Mouse (Mus musculus) embryonic fibroblast, embryonic 13.5 days (primary cell): ENCODE results near the gene Ppp1r18. TPM values are rescaled to one million over a fixed set of nuclear protein-coding genes. Genes with fewer than 3 reads are reported as not detected.
A peak's percentile ranks its signal among the peaks of the same experiment; 100 is the strongest.

Experiments used
- H3K27ac ChIP-seq: 2 replicates; pipeline ENCODE4 v1.5.1; 2012; ENCODE audit warnings: low read length, control low read depth, inconsistent platforms; ENCODE audit not compliant: insufficient read depth
- H3K4me1 ChIP-seq: 2 replicates; pipeline ENCODE4 v1.6.1; 2011; ENCODE audit warnings: low read length; ENCODE audit not compliant: control insufficient read depth, insufficient read depth
- H3K4me3 ChIP-seq: 2 replicates; pipeline ENCODE4 v1.5.1; 2011; ENCODE audit warnings: mild to moderate bottlenecking, control low read depth, low read length; ENCODE audit not compliant: insufficient read depth
- CTCF ChIP-seq: IDR thresholded peaks from 2 replicates; pipeline ENCODE4 v1.5.1; 2011; ENCODE audit warnings: mild to moderate bottlenecking, control low read depth, low read length, moderate library complexity, borderline replicate concordance; ENCODE audit not compliant: insufficient read depth
- POLR2A ChIP-seq: IDR thresholded peaks from 2 replicates; pipeline ENCODE4 v1.6.1; 2011; ENCODE audit warnings: low read depth, mild to moderate bottlenecking, control low read depth, low read length, moderate library complexity
- polyA plus RNA-seq: library from polyadenylated mRNA; stranded (reverse); fragments of >200 nt; gene quantifications from 2 replicates; pipeline ENCODE4 v1.2.4, GENCODE M21; 2011; ENCODE audit warnings: low read depth; ENCODE audit not compliant: missing spikeins, insufficient read length

Gene Ppp1r18
- polyA plus RNA-seq, 1 experiment, result 92.1 TPM

DNA sequence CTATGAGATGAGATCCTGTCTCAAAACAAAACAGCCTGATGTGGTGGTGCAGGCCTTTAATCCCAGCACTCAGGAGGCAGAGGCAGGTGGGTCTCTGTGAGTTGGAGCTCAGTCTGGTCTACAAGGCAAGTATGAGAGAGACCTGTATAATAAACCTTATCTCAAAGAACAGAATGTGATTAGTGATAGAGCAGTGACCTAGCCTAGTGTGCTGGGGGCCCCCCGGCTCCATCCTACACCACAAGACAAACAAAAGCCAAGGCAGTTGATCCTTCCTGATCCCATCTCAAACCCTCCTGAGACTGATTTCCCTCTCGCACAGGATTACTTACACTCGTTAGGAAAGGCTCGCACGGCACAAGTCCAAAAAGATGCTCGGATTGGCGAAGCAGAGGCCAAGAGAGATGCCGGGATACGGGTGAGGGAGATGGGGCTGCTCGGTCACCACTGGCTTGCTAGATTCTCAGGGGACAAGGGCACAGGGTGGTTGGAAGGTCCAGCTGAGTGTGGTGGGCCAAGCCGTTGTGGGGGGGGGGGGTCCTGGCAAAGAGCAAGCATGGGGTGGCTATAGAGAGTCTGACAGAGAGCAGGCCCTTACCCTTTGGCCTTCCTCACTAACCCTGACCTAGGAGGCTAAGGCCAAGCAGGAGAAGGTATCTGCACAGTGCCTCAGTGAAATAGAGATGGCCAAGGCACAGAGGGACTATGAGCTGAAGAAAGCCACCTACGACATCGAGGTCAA lies 40.1 kb upstream of the Ppp1r18 start:
- TF ChIP-seq CTCF, result no peak
- no peak for TF ChIP-seq POLR2A
- Histone ChIP-seq H3K4me1 (no peaks in the 10 kb centered on the region; the same call in 1 of the 2 replicates), H3K4me3 (no peak overlapping the region), H3K27ac (no peak overlapping the region)

DNA sequence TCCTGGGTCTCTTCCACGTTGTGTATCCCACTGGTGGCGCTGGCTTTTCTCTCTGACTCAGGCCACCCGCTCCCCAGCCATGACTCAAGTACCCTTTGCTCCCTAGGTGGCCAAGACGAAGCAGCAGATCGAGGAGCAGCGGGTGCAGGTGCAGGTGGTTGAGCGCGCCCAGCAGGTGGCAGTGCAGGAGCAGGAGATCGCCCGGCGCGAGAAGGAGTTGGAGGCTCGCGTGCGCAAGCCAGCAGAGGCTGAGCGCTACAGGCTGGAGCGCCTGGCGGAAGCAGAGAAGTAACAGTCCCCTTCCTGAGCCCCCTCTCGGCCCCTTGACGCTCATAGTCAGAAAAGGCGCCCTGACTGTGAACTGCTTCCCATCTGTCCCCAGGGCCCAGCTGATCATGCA lies 35.7 kb upstream of the Ppp1r18 start:
- H3K4me3 ChIP-seq, result no peak overlapping the region
- H3K4me1 ChIP-seq, result no peaks in the 10 kb centered on the region; the same call in 1 of the 2 replicates
- no peak overlapping the region for H3K27ac ChIP-seq
- peak; percentile 92 for TF ChIP-seq CTCF
- TF ChIP-seq POLR2A, result no peak

DNA sequence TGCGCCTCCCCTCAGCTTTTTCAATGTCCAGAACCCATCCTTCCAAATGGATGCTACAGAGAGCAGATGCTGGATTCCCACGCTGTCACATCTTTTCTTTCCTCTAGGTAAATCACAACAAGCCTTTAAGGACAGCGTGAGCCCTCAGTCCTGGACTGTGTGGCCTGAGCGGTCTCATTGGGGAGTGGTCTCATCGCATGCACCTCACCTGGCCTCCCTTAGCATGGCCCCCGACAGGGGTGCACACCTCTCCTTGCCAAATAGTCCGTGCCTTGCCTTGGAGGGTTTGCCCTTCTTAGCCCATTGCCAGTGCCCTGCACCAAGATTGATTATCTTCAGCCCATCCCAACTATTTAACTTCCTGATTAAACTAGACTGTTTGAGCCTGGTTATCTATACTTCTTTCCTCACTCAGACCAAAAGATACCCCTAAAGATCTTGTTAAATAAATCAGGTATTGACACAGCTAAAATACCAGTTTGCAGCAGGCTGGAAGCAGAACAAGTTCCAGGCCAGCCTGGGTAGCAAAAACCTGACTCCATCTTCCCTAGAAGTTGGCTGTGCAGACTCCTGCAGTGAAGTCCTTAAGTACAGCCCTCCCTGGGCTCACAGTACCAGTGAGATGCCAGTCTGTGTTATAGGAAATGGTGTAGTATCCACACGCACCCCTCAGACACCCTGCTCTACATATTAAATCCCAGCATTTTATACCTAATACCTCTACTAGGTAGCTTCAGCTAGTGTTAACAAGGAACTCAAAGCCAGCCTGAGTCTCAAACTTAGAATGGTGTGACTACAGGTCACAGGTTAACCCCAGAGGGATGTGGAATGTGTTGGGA lies 32.8 kb upstream of the Ppp1r18 start:
- no peak for TF ChIP-seq CTCF
- peak; percentile 38 for TF ChIP-seq POLR2A
- H3K4me3 ChIP-seq, result no peak overlapping the region
- no peak overlapping the region for H3K27ac ChIP-seq

DNA sequence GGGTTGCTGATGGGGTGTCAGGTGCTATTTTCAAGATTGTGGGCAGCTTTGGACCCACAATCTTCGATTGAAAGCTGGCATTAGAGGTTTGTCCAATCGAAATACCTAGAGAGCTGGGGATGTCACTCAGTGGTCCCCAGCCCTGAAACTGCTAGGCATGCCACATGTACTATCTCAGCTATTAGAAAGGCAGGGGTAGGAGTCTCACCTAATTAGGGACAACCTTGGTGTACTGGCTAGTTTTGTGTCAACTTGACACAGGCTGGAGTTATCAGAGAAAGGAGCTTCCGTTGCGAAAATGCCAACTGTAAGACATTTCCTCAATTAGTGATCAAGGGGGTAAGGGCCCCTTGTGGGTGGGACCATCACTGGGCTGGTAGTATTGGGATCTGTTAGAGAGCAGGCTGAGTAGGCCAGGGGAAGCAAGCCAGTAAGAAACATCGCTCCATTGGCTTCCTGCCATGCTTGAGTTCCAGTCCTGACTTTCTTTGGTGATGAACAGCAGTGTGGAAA lies 32.1 kb upstream of the Ppp1r18 start:
- Histone ChIP-seq H3K27ac (no peak overlapping the region), H3K4me1 (peaks cover 3% of the 10 kb centered on the region; the same call in 1 of the 2 replicates), H3K4me3 (no peak overlapping the region)
- TF ChIP-seq CTCF, result no peak
- peak; percentile 68; the same call in 1 of the 2 replicates for TF ChIP-seq POLR2A

More for the DNA sequence above, 32.8 kb upstream of the Ppp1r18 start:
- peaks cover 3% of the 10 kb centered on the region; the same call in 1 of the 2 replicates for H3K4me1 ChIP-seq

DNA sequence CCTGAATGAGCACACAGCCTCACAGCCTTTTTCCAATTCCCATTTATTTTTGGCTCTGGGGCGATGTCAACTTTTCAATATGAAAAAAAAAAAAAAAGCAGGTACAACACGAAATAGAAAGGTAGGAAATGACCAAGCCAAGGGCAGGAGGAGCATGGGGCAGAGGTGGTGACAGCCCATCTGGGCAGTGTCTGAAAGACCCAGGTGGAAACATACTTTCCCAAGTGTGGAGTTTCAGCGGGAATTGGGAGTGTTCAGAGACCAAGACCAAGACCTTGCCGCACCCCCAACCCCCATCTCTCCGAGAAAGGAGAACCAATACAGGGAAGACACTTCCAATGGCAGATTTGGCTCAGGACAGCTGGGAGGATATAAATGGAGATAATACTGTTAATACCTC lies 31.5 kb upstream of the Ppp1r18 start:
- peak; percentile 34; the same call in 1 of the 2 replicates for TF ChIP-seq POLR2A
- no peak for TF ChIP-seq CTCF
- no peak overlapping the region for H3K27ac ChIP-seq
- H3K4me3 ChIP-seq, result no peak overlapping the region
- peaks cover 3% of the 10 kb centered on the region; the same call in 1 of the 2 replicates for H3K4me1 ChIP-seq

DNA sequence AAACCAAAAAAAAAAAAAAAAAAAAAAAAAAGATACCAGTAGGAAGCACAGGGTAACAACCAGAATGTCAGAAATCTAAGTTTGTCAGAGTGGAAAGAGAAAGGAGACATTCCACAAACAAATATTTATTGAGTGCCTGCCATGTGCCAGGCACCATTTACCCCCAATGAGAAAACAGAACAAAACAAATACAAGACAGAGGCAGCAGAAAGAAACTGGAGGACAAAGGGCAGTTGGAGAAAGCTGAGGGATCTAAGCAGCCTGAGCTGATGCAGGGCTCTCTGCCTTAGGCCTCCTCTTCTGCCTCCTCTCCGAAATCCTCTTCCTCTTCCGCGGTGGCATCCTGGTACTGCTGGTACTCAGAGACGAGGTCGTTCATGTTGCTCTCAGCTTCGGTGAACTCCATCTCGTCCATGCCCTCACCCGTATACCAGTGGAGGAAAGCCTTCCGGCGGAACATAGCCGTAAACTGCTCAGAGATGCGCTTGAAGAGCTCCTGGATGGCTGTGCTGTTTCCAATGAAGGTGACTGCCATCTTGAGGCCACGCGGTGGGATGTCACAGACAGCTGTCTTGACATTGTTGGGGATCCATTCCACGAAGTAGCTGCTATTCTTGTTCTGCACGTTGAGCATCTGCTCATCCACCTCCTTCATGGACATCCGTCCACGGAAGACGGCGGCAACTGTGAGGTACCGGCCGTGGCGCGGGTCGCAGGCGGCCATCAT lies 30.5 kb upstream of the Ppp1r18 start:
- Histone ChIP-seq H3K4me1 (peaks cover 5% of the 10 kb centered on the region), H3K27ac (no peak overlapping the region), H3K4me3 (peak overlapping the region; percentile 79)
- TF ChIP-seq POLR2A (peak; percentile 33; the same call in 1 of the 2 replicates), CTCF (0 out of 2 replicates have a peak, but pooled peaks have one; percentile 13)

DNA sequence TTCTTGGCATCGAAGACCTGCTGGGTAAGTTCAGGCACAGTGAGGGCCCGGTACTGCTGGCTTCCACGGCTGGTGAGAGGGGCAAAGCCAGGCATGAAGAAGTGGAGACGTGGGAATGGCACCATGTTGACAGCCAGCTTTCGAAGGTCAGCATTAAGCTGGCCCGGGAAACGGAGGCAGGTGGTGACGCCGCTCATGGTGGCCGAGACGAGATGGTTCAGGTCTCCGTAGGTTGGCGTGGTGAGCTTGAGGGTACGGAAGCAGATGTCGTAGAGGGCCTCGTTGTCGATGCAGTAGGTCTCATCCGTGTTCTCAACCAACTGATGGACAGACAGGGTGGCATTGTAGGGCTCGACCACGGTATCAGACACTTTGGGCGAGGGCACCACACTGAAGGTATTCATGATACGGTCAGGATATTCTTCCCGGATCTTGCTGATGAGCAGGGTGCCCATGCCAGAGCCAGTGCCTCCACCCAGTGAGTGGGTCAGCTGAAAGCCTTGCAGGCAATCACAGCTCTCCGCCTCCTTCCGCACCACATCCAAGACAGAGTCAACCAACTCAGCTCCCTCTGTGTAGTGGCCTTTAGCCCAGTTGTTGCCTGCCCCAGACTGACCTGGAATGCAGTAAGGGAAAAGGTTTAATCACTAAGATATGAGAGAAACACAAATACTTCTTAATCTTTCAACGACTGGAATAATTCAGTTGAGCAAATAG lies 29.8 kb upstream of the Ppp1r18 start:
- peaks cover 5% of the 10 kb centered on the region for H3K4me1 ChIP-seq
- peak overlapping the region; percentile 79 for H3K4me3 ChIP-seq
- TF ChIP-seq CTCF (no peak), POLR2A (no peak)
- H3K27ac ChIP-seq, result no peak overlapping the region

DNA sequence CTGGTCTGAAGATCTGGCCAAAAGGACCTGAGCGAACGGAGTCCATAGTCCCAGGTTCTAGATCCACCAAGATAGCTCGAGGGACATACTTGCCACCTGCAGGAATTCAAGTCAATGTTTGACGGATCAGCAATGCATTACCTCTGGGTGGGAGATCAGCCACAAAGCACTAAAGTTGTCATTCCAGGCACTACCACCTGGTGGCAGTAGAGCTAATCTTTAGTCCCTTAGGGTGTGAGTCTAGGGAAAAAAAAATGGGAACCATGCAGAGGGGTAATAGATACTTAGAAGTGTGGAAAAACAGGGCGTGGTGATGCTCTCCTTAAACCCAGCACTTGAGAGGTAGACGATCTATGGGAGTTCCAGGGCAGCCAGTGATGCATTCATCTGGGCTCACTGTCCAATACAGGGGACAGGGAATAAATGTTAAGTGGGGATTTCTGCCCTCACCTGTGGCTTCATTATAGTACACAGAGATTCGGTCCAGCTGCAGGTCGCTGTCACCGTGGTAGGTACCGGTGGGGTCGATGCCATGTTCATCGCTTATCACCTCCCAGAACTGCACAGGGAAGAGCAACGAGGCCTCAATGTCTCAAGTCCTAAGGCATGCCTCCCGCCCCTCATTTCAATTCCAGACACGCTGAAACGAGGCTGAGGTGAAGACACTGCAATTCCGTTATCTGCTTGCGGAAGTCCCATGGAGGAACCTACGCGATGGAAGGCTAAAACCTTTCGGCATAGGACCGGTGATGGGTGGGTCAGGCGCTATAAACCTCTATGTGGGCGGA lies 29.0 kb upstream of the Ppp1r18 start:
- Histone ChIP-seq H3K4me3 (peak overlapping the region; percentile 79), H3K27ac (peak overlapping the region; percentile 44), H3K4me1 (peaks cover 5% of the 10 kb centered on the region)
- 0 out of 2 replicates have a peak, but pooled peaks have one; percentile 10 for TF ChIP-seq CTCF
- peak; percentile 40; the same call in 1 of the 2 replicates for TF ChIP-seq POLR2A
